Mouse (Mus musculus) spleen, adult 12 weeks (tissue): ENCODE data around the gene Phf6.
"Not testable (repeated sequence)": the region's sequence is repeated elsewhere in the genome, so short reads cannot be mapped to it uniquely, and the experiment has no call there.

Experiments used
- DNase-seq: peaks from one replicate; pipeline ENCODE4 v3.0.0; 2022; ENCODE audit warnings: low spot score

Gene Phf6

GRCm38 (mm10) chrX:52981378-52981777, 69.3 kb downstream of the Phf6 start:
- DNase-seq = no peak

GRCm38 (mm10) chrX:52987905-52988783, 76.1 kb downstream of the Phf6 start, which contains the start of gene Hprt:
Gene Hprt (plus strand): TSS chrX:52988137.
- DNase-seq = peak; percentile 81

- DNase-seq = not testable (repeated sequence)
Observed at GRCm38 (mm10) chrX:52994726-52995125, 82.7 kb downstream of the Phf6 start.

- DNase-seq = not testable (repeated sequence)
Observed at GRCm38 (mm10) chrX:53004887-53005286, 92.8 kb downstream of the Phf6 start.

- no peak for DNase-seq
Observed at GRCm38 (mm10) chrX:53006062-53006461, 94.0 kb downstream of the Phf6 start.
